Mouse (Mus musculus): Measurements from ENCODE around the gene Gucy1b2.

DNA sequence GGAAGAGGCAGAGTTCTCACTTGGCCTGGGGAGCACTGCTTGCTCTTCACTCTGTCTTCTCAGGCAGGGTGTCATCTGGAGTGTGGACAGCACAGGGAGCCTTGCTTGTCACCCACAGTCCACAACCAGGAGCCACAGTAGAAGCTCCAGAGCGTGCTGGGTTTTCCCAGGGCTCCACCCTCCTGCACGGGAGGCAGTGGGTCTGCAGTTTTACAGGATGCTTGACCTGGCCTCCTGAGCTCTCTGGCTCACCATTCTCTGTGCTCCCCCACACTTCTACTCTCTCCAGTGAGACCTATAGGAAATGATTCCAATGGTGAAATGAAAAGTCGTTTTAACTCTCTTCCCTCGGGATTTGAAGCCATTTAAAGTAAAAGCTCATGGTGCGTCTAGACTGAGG, 106.3 kb downstream of the Gucy1b2 start:
- TF ChIP-seq EP300 (IDR thresholded peaks at IDR 0.05; ENCODE audit: low read depth) (no peak), CTCF (IDR thresholded peaks at IDR 0.05; ENCODE audit: low read depth) (no peak)
